Mouse (Mus musculus) left cerebral cortex, postnatal 25 days (tissue): Measurements from ENCODE around the gene Large1. TPM values are rescaled to one million over a fixed set of nuclear protein-coding genes. Genes with fewer than 3 reads are reported as not detected.

Source experiments
- DNase-seq, 2 experiments: peaks; one replicate each; pipeline ENCODE4 v3.0.0; 2022; ENCODE audit warnings: low spot score in 2 of 2, mixed read lengths in 1 of 2
- intact Hi-C: fragments of 180-260 bp; cut with DNase I; formaldehyde crosslinking; loops from one replicate; pipeline ENCODE4 v1.15.1; 2025
- microRNA-seq, 2 experiments: library from miRNA; unstranded; fragments of <30 nt; microRNA quantifications; one replicate each; pipeline ENCODE4 v1.2.0; 2022
- total RNA-seq, 2 experiments: library from RNA; stranded (reverse); gene quantifications; 2 replicates each; pipeline ENCODE4 v1.2.3; 2021

Gene Large1
- total RNA-seq, 2 experiments from 2014 or later = 159 to 168 TPM

GRCm38 (mm10) chr8:72899321-72899720, 454.0 kb downstream of the Large1 start:
- DNase-seq = no peak
- intact Hi-C loops = no loop called here

GRCm38 (mm10) chr8:72883033-72883432, 470.3 kb downstream of the Large1 start:
- intact Hi-C loops = no loop called here
- DNase-seq = no peak

GRCm38 (mm10) chr8:72873411-72873810, 479.9 kb downstream of the Large1 start:
- intact Hi-C loops = loop anchor here (1.0 kb wide), 1 partner anchor 12 kb away; no protein-coding TSS in a partner anchor
- DNase-seq = peak in 1 of 2 experiments; percentile 7

DNA sequence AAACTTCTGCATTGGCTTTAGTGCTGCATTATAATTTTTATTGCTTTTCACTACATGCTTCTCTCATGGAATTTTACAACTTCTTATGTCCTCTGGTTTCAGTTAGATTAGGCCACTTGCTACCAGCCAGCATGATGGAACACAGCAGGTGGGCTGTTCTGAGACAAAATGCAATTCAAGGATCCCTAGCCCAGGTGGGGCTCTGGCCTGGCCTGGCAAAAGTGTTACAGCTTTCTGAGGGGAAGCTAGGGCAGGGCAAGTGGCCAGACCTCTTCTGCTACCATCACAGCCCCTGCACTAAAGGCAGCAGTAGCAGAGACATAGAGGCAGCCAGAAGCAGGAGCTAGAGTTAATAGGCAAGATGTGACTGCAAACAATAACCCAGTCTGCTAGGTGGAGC, 506.5 kb downstream of the Large1 start:
- intact Hi-C loops = no loop called here
- peak in 1 of 2 experiments; percentile 0 for DNase-seq

DNA sequence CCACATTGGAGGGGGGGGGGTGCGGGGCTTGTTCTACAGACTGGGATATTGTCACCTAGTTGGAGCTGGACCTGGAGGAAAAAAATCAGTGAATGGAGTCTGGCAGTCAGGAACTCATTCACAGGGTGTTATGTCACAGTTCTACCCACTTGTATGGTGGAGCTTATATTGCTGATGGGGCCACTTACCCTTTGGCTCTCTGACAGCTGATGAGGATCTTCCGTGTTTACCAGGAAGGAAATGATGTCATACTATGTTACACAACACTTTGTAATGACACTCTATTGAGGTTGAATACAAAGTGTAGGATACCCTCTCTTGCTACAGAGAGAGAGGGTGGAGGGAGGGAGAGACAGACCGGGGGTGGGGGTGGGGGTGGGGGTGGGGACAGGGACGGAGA, 517.5 kb downstream of the Large1 start:
- no peak for DNase-seq
- intact Hi-C loops = no loop called here

- intact Hi-C loops = no loop called here
- DNase-seq = no peak
Observed at GRCm38 (mm10) chr8:72833112-72833511, 520.2 kb downstream of the Large1 start.

DNA sequence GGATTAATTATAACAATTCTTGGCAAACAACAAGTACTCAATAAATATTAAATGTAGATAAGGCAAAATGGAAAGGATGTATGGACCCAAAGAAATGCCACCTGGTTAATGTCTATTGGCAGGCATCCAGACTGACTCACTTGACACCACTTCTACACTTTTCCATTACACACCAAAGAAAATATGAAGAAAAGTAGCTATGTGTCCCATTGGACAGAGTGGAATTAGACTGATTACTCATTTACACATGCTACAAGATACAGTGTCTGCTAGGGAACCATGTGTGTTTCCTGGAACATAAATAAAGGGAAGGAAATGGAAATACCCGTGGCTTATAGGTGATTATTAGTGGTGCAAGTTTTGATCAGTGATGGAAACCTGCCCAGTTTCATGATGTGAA, 521.0 kb downstream of the Large1 start:
- DNase-seq = no peak
- intact Hi-C loops = no loop called here

- intact Hi-C loops = no loop called here
- no peak for DNase-seq
Observed at GRCm38 (mm10) chr8:72817655-72818349, 535.5 kb downstream of the Large1 start.

GRCm38 (mm10) chr8:72816679-72817078, 536.7 kb downstream of the Large1 start:
- peak in 1 of 2 experiments; percentile 68 for DNase-seq
- intact Hi-C loops = no loop called here

- DNase-seq = no peak
- intact Hi-C loops = no loop called here
Observed at GRCm38 (mm10) chr8:72815681-72816080, 537.7 kb downstream of the Large1 start.

DNA sequence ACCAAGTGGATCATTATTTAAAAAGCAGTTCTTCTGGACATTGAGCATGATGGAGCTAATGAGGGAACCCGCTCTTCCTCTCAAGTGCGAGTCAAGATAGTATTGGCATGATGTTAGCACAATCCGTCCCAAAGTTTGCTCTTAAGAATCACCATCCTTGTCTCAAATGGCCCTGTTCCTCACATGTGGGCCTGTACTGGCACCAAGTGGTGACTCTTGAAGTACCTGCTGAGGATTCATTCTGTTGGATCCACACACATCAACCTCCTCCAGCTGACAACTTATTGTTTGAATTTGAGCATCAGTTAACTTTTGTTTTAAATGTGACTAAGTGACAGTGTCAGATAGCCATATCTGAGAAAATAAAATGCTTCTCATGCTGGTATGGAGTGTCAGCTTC, 540.6 kb downstream of the Large1 start:
- no peak for DNase-seq
- intact Hi-C loops = no loop called here

DNA sequence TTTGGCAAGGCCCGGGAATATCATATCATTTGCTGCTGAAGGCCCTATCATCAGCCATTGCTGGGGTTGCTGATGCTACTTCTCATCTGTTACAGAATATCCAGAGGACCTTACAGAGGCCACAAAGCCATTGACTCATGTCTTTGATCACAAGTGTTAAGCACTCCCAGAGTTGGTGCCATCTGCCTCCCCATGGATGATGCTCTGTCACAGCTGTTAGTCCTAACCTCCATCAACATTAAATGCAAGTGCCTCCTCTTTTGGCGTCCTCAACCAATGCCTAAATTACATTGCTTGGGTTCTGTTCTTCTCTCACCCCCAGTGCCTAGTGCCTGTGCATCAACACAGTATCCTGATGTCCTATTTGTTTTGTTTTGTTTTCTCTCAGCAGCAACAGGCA, 551.8 kb downstream of the Large1 start:
- intact Hi-C loops = no loop called here

DNA sequence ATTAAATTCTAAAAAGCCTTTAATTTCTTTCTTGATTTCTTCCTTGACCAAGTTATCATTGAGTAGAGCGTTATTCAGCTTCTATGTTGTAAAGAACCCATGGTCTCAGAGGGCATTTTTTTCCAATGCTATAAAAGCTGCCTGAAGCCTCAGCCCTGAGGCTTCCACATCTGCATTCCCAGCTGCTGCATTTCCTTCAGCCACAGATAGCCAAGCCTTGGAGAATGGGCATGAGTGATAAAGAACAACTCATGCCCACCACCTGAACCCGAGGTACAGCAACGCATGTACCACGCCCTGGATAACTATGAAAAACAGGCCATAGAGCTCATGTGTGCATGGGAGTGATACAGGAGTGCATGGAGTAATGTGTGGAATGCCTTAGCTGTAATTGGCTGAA, 572.7 kb downstream of the Large1 start:
- DNase-seq = no peak

More for the DNA sequence above, 551.8 kb downstream of the Large1 start:
- no peak for DNase-seq

DNA sequence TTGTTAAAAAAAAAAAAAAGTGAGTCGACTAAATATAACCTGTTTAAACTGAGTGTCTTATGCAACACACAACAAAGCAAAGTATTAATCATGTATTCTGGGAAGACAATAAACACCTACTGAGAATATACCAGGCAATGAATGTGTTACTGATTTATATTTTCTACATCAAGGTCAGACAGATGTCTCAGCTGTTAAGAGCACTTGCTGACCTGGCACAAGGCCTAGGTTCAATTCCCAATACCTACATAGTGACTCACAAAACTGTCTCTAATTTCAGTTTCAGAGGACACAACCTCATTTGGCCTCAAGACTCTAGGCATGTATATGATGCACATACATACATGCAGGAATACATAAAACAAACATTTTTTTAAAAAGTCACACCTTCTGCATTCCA, 575.5 kb downstream of the Large1 start:
- no peak for DNase-seq
- intact Hi-C loops = no loop called here

More for the DNA sequence above, 572.7 kb downstream of the Large1 start:
- intact Hi-C loops = no loop called here

DNA sequence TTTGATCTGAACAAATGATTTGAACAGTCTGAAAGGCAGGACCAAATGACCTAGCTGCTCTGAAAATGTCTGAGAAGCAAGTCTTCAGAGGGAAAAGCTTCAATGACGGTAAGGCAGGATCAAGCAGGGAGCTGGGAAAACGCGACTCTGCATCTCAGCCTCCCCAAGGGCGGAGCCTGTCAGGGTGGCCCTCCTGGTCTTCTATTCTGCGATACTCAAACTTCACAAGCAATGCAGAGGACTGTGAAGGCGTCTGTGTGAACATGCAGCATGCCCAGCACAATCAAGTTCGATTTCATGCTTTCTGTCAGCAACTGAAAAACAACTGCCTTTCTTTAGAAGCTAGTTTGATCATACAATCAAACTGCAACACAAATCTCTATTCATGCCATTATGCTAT, 586.6 kb downstream of the Large1 start:
- intact Hi-C loops = no loop called here
- DNase-seq = peak in 1 of 2 experiments; percentile 1

DNA sequence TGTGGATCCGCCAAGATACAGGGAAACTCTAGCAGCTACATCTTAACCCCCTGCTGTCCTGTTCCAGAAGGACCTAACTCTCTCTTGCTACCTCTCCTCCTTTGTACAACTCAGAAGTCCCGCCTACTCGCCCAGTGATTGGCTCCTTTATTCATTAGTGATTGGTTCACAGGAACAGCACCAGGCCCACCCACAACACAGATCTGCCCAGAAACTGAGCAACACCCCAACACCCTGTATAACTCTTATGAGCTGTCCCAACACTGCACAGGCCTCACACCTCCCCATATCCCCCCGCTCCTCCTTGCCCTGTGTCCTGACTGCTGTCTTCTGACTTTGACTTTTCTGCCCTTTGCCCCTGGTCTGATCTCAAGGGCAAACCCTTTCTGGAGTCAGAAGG, 587.6 kb downstream of the Large1 start:
- no peak for DNase-seq
- intact Hi-C loops = no loop called here

Small RNA genes within 50 kb of the gene (microRNA-seq; reads per million reads assigned to microRNA genes)
- 0 reads per million in 2 experiments for gene Mir28b
